Mouse (Mus musculus) liver, embryonic 14.5 days (tissue): Measurements from ENCODE around the gene Fgfr2.

Experiments
- CTCF ChIP-seq: IDR thresholded peaks from 2 replicates; pipeline ENCODE4 v1.5.1; 2016; ENCODE audit warnings: antibody characterized with exemption, low read depth, control low read depth
- EP300 ChIP-seq: IDR thresholded peaks from 2 replicates; pipeline ENCODE4 v1.6.1; 2016; ENCODE audit warnings: antibody characterized with exemption, low read depth

- TF ChIP-seq EP300, result no peak
- TF ChIP-seq CTCF, result 0 out of 2 replicates have a peak, but pooled peaks have one; percentile 19
Measured at GRCm38 (mm10) chr7:130898373-130898772, 2224.8 kb downstream of the Fgfr2 start.
